Mouse (Mus musculus) neural tube, postnatal 0 days (tissue): ENCODE measurements around the gene Olfr99. TPM values are rescaled to one million over a fixed set of nuclear protein-coding genes. Genes with fewer than 3 reads are reported as not detected.

Source experiments
- polyA plus RNA-seq: library from polyadenylated mRNA; unstranded; fragments of >200 nt; fragmentation: Nextera tagmentation; extraction: Ambion mirVana; gene quantifications from 2 replicates; pipeline ENCODE4 v1.2.1, GENCODE M21; 2015

The Olfr99 gene
- polyA plus RNA-seq: not detected in 2 replicates

DNA sequence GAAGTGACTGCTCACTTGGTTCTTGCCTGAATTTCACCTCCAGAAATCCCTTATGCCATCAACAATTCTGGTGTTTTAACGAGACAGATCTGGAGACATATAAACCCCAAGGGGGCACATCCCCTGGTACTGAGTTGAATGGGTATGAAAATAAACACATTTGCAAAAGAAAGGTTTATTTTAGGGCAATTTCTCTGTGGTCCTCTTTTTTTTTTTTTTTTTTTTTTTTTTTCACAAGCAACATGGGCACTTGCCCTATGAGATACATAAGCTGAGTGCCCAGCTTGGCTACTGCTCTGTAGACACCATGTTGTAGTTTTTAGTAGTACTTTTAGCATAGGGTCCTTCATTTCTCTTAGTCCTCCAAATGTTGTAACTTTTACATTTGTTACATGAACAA, at the start of gene Olfr99:
TSS of gene Olfr99 (minus strand) at position 101 of the 400 bp plus-strand sequence.

DNA sequence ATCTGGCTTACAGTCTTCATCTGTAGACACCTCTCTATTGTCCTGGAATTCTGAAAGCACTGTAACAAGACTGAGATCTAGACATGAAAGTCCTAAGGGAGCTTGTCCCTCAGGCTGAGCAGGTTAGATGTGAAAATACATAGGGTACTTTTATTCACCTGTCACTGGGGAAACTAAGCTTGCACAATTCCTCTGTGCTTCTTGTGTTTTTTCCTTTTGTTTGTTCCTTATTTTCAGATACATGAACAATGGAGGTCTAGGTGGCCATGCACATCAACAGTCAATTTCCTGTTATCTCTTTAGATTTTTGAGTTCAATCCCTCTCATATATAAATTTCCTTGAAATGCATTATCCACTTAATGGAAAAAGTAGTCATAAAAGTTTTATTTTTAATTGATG, 33.7 kb upstream of the Olfr99 start, which contains the start of gene Olfr102:
TSS of gene Olfr102 (minus strand) at position 101 of the 400 bp plus-strand sequence.

DNA sequence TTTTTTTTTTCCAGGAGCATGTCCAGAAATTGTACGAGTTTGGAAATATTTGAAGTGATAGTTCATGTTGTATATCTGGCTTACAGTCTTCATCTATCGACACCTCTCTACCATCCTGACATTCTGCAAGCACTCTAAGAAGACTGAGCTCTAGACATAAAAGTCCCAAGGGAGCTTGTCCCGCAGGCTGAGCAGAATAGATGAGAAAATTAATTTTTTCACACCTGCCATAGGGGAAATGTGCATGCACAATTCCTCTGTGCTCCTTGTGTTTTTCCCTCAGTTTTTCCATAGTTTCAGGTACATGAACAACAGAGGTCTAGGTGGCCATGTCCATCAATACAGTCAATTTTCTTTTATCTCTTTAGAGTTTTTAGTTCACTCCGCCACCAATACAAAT, 21.0 kb upstream of the Olfr99 start, which contains the start of gene Olfr101:
TSS of gene Olfr101 (minus strand) at position 101 of the 400 bp plus-strand sequence.

DNA sequence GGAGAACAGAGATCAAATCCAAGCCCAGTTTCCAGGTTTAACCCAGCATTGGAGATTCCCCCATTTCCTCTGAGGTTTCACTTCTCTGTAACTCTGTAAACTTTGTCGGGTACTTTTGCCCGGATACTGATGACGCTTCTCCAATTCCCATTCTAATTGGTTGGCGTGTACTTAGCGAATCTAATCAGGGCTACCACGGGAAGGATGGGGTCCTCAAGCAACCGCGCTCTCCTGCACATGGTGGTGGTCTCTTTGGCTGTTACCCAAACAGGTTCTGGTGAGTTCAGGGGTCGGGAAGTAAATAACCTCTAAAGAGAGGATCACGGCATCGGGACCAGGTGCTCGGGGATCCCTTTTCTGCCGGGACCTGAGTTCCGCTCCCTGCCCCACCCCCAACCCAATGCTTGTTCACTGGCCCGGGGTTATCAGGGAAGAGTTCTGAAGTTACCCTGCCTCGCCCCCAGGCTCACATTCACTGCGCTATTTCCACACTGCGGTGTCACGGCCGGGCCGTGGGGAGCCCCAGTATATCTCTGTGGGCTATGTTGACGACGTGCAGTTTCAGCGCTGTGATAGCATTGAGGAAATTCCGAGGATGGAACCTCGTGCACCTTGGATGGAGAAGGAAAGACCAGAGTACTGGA, 13.1 kb downstream of the Olfr99 start, which contains the start of gene H2-M3:
TSS of gene H2-M3 (plus strand) at position 163 of the 644 bp plus-strand sequence.

DNA sequence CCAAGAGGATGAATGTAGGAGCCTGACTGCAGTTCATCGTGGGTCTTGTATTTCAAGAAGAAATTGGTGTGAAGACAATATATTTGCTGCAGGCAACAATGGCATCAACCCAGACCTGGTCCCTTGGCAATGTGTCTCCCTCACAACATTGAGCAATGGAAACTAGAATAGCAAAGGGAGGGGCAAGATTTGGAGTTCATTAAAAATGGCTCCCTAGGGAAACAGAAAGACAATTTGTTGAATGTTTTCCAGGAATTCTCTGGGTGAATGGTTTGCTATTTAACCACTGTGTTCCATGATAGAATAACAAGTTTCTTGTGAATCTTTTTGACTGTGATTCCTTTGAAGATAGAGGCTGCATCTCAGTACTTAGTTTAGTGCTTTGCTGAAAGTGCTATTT, 19.6 kb downstream of the Olfr99 start, which contains the start of gene Olfr98:
TSS of gene Olfr98 (minus strand) at position 124 of the 400 bp plus-strand sequence.

DNA sequence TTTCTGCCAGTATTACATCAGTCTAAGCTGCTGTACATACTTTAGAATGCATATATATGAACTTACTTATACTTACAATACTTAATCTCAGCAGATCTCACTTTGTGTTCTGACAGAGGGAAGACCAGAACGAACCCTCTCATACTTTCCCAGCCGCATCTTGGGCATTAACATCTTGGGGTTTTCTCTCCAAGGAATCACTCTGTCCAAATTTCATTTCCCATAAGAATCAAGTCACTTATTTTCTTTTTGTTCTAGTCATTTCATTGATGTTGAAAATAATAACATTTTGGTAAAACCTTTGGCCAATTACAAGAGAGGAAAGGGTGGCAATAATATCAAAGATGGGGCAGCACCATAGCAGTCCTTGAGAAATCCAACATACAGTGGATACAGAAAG, 46.0 kb downstream of the Olfr99 start, which contains the start of gene Olfr97:
TSS of gene Olfr97 (minus strand) at position 101 of the 400 bp plus-strand sequence.

Other genes with a start within 250 kb of the Olfr99 start
- gene Gabbr1, start 237.5 kb downstream of the Olfr99 start, polyA plus RNA-seq: 95.5 and 105 TPM in 2 replicates
- gene Olfr90, start 195.0 kb downstream of the Olfr99 start, polyA plus RNA-seq: 0.08 TPM in 1 of 2 replicates, not detected in the other
- gene Olfr91, start 185.2 kb downstream of the Olfr99 start, polyA plus RNA-seq: not detected in 2 replicates
- gene Olfr92, start 163.4 kb downstream of the Olfr99 start, polyA plus RNA-seq: not detected in 2 replicates
- gene Olfr93, start 122.0 kb downstream of the Olfr99 start, polyA plus RNA-seq: not detected in 2 replicates
- gene Ubd, start 89.6 kb downstream of the Olfr99 start, polyA plus RNA-seq: not detected in 2 replicates
- 0.21 TPM in 1 of 2 replicates, not detected in the other for gene Olfr94, start 82.5 kb downstream of the Olfr99 start, polyA plus RNA-seq
- gene Olfr95, start 70.3 kb downstream of the Olfr99 start, polyA plus RNA-seq: 0.03 and 0.04 TPM in 2 replicates
- not detected in 2 replicates for gene Olfr96, start 63.3 kb downstream of the Olfr99 start, polyA plus RNA-seq
- gene Olfr97, start 46.1 kb downstream of the Olfr99 start, polyA plus RNA-seq: not detected in 2 replicates
- not detected in 2 replicates for gene Olfr98, start 19.7 kb downstream of the Olfr99 start, polyA plus RNA-seq
- gene H2-M3, start 13.2 kb downstream of the Olfr99 start, polyA plus RNA-seq: 2.6 and 2.8 TPM in 2 replicates
- not detected in 2 replicates for gene Olfr101, start 20.9 kb upstream of the Olfr99 start, polyA plus RNA-seq
- not detected in 2 replicates for gene Olfr102, start 33.6 kb upstream of the Olfr99 start, polyA plus RNA-seq
- not detected in 2 replicates for gene Olfr103, start 56.2 kb upstream of the Olfr99 start, polyA plus RNA-seq
- not detected in 2 replicates for gene Olfr104-ps, start 76.1 kb upstream of the Olfr99 start, polyA plus RNA-seq
- not detected in 2 replicates for gene Olfr105-ps, start 95.6 kb upstream of the Olfr99 start, polyA plus RNA-seq
- not detected in 2 replicates for gene Olfr106-ps, start 106.9 kb upstream of the Olfr99 start, polyA plus RNA-seq
- not detected in 2 replicates for gene Olfr107, start 115.8 kb upstream of the Olfr99 start, polyA plus RNA-seq
- not detected in 2 replicates for gene Olfr108, start 162.0 kb upstream of the Olfr99 start, polyA plus RNA-seq
- gene Olfr109, start 175.5 kb upstream of the Olfr99 start, polyA plus RNA-seq: not detected in 2 replicates
- not detected in 2 replicates for gene H2-M2, start 200.1 kb upstream of the Olfr99 start, polyA plus RNA-seq
- gene Olfr110, start 209.0 kb upstream of the Olfr99 start, polyA plus RNA-seq: not detected in 2 replicates
- 0.44 TPM in 1 of 2 replicates, not detected in the other for gene Olfr111, start 224.6 kb upstream of the Olfr99 start, polyA plus RNA-seq